Mouse (Mus musculus) lung, embryonic 14.5 days (tissue): Measurements from ENCODE around the gene Gm27021. TPM values are rescaled to one million over a fixed set of nuclear protein-coding genes. Genes with fewer than 3 reads are reported as not detected.

Experiments used
- ATAC-seq: fragments of 200-750 bp; cut with Nextera tagmentation; 2 replicates; pipeline ENCODE4 v1.8.0; 2017; ENCODE audit warnings: mild to moderate bottlenecking, moderate TSS enrichment, moderate library complexity; ENCODE audit not compliant: insufficient read depth
- DNase-seq: peaks from one replicate; pipeline ENCODE4 v3.0.0-alpha.2; 2015
- H3K27ac ChIP-seq: fragments of 300-500 bp; sonication (generic); 2 replicates; pipeline ENCODE4 v1.5.1; 2014; ENCODE audit warnings: low read depth, mild to moderate bottlenecking, moderate library complexity
- H3K27me3 ChIP-seq: fragments of 300-500 bp; sonication (generic); 2 replicates; pipeline ENCODE4 v1.6.1; 2014; ENCODE audit warnings: low read length, control low read depth; ENCODE audit not compliant: insufficient read depth
- H3K36me3 ChIP-seq: fragments of 300-500 bp; sonication (generic); 2 replicates; pipeline ENCODE4 v1.6.1; 2014; ENCODE audit warnings: control low read depth; ENCODE audit not compliant: insufficient read depth
- H3K4me1 ChIP-seq: fragments of 300-500 bp; sonication (generic); 2 replicates; pipeline ENCODE4 v1.6.1; 2014; ENCODE audit warnings: antibody characterized with exemption, control low read depth; ENCODE audit not compliant: insufficient read depth
- H3K4me2 ChIP-seq: fragments of 300-500 bp; sonication (generic); 2 replicates; pipeline ENCODE4 v1.6.1; 2014; ENCODE audit warnings: mild to moderate bottlenecking
- H3K4me3 ChIP-seq: fragments of 300-500 bp; sonication (generic); 2 replicates; pipeline ENCODE4 v1.5.1; 2014; ENCODE audit warnings: low read depth, low read length
- H3K9ac ChIP-seq: fragments of 300-500 bp; sonication (generic); 2 replicates; pipeline ENCODE4 v1.6.1; 2014
- H3K9me3 ChIP-seq: fragments of 300-500 bp; sonication (generic); 2 replicates; pipeline ENCODE4 v1.6.1; 2016; ENCODE audit warnings: low read depth, low read length, control low read depth
- CTCF ChIP-seq: IDR thresholded peaks from 2 replicates; pipeline ENCODE4 v1.5.1; 2016; ENCODE audit warnings: antibody characterized with exemption, low read depth
- WGBS: fragments of 180-500 bp; shearing (Covaris S2); extraction: QIAGEN DNeasy Blood & Tissue Kit; methylation state at CpG from one replicate; pipeline ENCODE4 v1.1.7; 2014; 5-methylcytosine and 5-hydroxymethylcytosine counted together
- polyA plus RNA-seq: library from polyadenylated mRNA; unstranded; fragments of >200 nt; fragmentation: Nextera tagmentation; extraction: Ambion mirVana; gene quantifications from 2 replicates; pipeline ENCODE4 v1.2.1, GENCODE M21; 2014

Gm27021 gene
- polyA plus RNA-seq, 1 experiment from 2014 or later = 2.6 TPM

GRCm38 (mm10) chr8:120696401-120697153, 28.7 kb upstream of the Gm27021 start:
- peak overlapping the region; percentile 5; the same call in 1 of the 2 replicates for H3K4me2 ChIP-seq
- no peaks in the 10 kb centered on the region for H3K27me3 ChIP-seq
- no peak overlapping the region for H3K9ac ChIP-seq
- peaks cover 45% of the 10 kb centered on the region for H3K4me1 ChIP-seq
- no peaks in the 10 kb centered on the region for H3K9me3 ChIP-seq
- H3K27ac ChIP-seq = peak overlapping the region; percentile 77
- no peaks in the 10 kb centered on the region for H3K36me3 ChIP-seq
- ATAC-seq (peak; percentile 74), DNase-seq (peak; percentile 94)
- no peak for TF ChIP-seq CTCF
- no peak overlapping the region for H3K4me3 ChIP-seq
- 20% methylated on average over 13 of the region's 13 CpGs for WGBS

- 9% methylated on average over 22 of the region's 22 CpGs for WGBS
- Histone ChIP-seq H3K9me3 (no peaks in the 10 kb centered on the region), H3K4me3 (no peak overlapping the region), H3K36me3 (no peaks in the 10 kb centered on the region), H3K27me3 (no peaks in the 10 kb centered on the region), H3K27ac (peak overlapping the region; percentile 54; the same call in 1 of the 2 replicates), H3K4me1 (peaks cover 39% of the 10 kb centered on the region), H3K9ac (no peak overlapping the region), H3K4me2 (peak overlapping the region; percentile 42)
- ATAC-seq = peak; percentile 93
- peak; percentile 94 for DNase-seq
- TF ChIP-seq CTCF = no peak
These were observed 26.1 kb upstream of the Gm27021 start for GRCm38 (mm10) chr8:120693861-120694493.

GRCm38 (mm10) chr8:120692934-120693333, 25.1 kb upstream of the Gm27021 start:
- Histone ChIP-seq H3K27ac (no peak overlapping the region), H3K4me1 (peaks cover 30% of the 10 kb centered on the region), H3K9me3 (no peaks in the 10 kb centered on the region), H3K36me3 (no peaks in the 10 kb centered on the region), H3K4me2 (no peak overlapping the region), H3K27me3 (no peaks in the 10 kb centered on the region), H3K4me3 (no peak overlapping the region), H3K9ac (no peak overlapping the region)
- ATAC-seq (no peak), DNase-seq (no peak)
- 49% methylated on average over 4 of the region's 4 CpGs for WGBS
- no peak for TF ChIP-seq CTCF

GRCm38 (mm10) chr8:120688511-120688910, 20.6 kb upstream of the Gm27021 start:
- H3K27ac ChIP-seq = no peak overlapping the region
- ATAC-seq (no peak), DNase-seq (no peak)
- no peak overlapping the region for H3K4me2 ChIP-seq
- H3K4me3 ChIP-seq = no peak overlapping the region
- H3K9ac ChIP-seq = no peak overlapping the region
- H3K4me1 ChIP-seq = peaks cover 2% of the 10 kb centered on the region; the same call in 1 of the 2 replicates
- peaks cover 6% of the 10 kb centered on the region for H3K27me3 ChIP-seq
- H3K9me3 ChIP-seq = no peaks in the 10 kb centered on the region
- TF ChIP-seq CTCF = no peak
- no peaks in the 10 kb centered on the region for H3K36me3 ChIP-seq
- WGBS = 84% methylated on average over 7 of the region's 7 CpGs

GRCm38 (mm10) chr8:120687786-120688185, 19.9 kb upstream of the Gm27021 start:
- no peaks in the 10 kb centered on the region for H3K9me3 ChIP-seq
- TF ChIP-seq CTCF = no peak
- peaks cover under 1% of the 10 kb centered on the region; the same call in 1 of the 2 replicates for H3K4me1 ChIP-seq
- peaks cover 6% of the 10 kb centered on the region for H3K27me3 ChIP-seq
- no peak overlapping the region for H3K4me2 ChIP-seq
- H3K36me3 ChIP-seq = no peaks in the 10 kb centered on the region
- H3K27ac ChIP-seq = no peak overlapping the region
- no peak for DNase-seq
- H3K9ac ChIP-seq = no peak overlapping the region
- 52% methylated on average over 8 of the region's 8 CpGs for WGBS
- no peak for ATAC-seq
- no peak overlapping the region for H3K4me3 ChIP-seq

GRCm38 (mm10) chr8:120686576-120686975, 18.7 kb upstream of the Gm27021 start:
- WGBS = 78% methylated on average over 5 of the region's 5 CpGs
- TF ChIP-seq CTCF = no peak
- Histone ChIP-seq H3K36me3 (no peaks in the 10 kb centered on the region), H3K9ac (no peak overlapping the region), H3K9me3 (no peaks in the 10 kb centered on the region), H3K4me1 (no peaks in the 10 kb centered on the region), H3K4me2 (no peak overlapping the region), H3K27me3 (peaks cover 6% of the 10 kb centered on the region), H3K27ac (no peak overlapping the region), H3K4me3 (no peak overlapping the region)
- DNase-seq (no peak), ATAC-seq (no peak)

GRCm38 (mm10) chr8:120686051-120686450, 18.2 kb upstream of the Gm27021 start:
- Histone ChIP-seq H3K27ac (no peak overlapping the region), H3K9me3 (no peaks in the 10 kb centered on the region), H3K4me3 (no peak overlapping the region), H3K27me3 (peaks cover 6% of the 10 kb centered on the region), H3K9ac (no peak overlapping the region), H3K4me2 (no peak overlapping the region), H3K36me3 (no peaks in the 10 kb centered on the region), H3K4me1 (no peaks in the 10 kb centered on the region)
- TF ChIP-seq CTCF = no peak
- ATAC-seq (no peak), DNase-seq (no peak)
- WGBS = 83% methylated on average over 13 of the region's 13 CpGs
